Mouse (Mus musculus) retina, embryonic 14.5 days (tissue): ENCODE data around the gene Wdpcp.

Experiments used
- DNase-seq: peaks from one replicate; pipeline ENCODE4 v3.0.0-alpha.2; 2015; ENCODE audit warnings: low spot score

Wdpcp gene

DNA sequence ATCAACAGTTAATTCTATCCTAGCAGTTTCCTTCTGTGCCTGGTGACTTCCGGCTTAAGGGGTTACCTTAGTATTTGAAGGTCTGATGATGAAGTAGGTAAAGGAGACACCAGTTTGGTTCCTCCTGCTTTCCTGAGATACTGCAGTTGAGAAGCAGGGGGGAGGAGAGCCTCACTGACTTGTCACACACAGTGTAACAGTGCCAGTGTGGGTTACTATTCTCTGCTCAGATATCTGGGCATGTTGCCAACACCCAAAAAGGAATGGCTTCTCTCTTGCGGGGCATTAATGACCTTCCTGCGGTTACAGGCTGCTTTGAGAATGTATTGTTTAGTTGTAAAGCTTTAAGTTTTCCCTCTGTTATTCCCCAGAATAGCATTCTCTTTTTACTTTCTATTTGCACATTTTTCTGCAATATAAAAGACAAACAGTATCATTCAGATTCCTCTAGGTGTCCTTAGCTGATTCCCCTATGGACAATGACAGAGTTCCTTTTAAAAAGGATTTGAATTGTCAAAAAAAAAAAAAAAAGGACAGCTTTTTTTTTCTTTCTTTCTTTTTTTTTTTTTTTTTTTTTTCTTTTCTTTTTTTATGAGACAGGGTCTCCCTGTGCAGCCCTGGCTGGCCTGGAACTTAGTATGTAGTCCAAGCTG lies 2.5 kb upstream of the Wdpcp start:
- DNase-seq = peak; percentile 25

DNA sequence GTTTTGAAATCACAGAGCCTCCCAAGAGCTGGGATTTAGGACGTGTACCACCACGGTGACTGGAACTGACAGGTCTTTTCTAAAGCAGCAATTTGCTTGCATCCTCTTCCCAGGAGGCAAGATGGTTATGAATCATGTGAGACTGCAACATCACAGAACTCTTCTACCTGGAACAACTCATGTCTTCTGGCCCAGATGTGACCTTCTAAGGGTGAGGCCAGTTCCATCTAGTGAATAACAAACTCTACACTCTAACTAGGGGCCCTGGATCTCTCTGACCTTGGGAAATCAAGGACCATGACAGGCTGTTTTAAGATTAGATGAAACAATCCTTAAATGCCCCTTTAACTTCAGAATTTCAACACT lies 1.9 kb upstream of the Wdpcp start:
- no peak for DNase-seq

DNA sequence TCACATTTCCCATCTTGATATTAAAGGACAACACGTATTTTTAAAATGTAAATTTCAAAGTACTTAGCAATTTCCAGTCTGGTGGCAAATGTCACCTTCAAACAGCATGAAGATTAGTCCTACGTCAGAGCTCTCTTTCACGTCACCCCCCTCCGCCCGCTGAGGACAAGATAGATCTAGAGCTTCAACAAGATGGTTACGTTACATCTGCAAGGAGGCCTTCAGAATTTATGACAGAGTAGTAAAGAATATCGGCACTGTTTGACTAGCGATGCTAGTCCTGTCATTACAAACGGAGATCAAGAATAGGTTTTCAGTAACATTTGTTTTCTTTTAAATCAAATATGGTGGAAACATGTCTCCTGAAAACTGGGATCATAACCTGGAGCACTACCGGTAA lies 1.1 kb upstream of the Wdpcp start:
- peak; percentile 24 for DNase-seq

DNA sequence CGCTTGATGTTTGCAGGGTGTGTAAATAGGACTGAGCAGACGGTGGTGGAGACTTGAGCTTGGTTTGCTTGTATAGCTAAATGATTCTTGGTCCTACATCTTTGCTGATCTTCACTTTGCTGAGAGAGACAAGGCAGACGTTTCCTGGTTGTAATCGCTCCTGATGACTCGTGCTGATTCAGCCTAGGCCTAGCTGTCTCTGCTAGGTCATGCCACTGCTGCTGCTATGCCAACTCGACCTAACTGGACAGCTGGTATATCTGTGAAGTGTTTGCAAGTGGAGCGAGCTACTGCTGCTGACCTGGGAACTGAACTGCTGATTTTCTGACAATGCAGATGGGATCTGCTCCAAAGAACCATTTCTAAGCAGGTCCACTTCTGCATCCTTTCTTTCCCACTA lies 9.4 kb downstream of the Wdpcp start:
- no peak for DNase-seq

DNA sequence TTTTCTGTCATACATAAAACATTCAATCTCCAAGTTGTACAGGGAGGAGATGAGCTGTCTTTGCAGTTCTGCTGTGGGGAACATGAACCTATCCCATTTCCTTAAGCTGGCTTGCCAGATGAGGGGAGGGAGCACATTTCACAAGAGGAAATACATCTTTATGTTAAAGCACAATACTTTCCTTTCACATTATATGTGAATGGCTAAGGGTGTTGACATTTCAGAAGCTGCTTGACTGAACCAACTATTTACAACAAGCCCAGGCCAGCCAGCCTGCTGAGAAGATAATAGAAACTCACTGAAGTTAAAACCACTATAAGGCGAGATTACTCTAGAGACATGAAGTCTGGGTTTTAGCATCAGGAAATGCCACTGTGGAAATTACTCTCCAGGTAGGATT lies 11.3 kb downstream of the Wdpcp start:
- DNase-seq = no peak

DNA sequence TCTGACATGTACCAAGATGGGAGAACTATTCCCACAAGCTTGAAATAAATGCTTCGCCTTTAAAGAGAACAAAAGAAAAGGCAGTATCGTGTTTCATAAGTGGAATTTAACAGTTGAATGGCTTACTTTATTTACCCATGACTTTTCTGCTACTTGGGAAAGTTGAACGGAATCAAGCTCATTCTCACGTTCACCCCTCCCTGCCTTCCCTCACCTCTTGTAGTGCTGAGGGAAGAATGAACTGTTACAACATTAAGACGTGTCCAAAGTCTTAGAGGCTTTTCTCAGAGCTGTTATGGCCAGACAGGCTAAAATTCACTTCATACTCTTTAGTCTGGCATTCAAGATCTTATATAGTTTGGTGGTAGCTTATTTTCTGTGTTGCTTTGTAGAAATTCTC lies 30.5 kb downstream of the Wdpcp start:
- DNase-seq = no peak

DNA sequence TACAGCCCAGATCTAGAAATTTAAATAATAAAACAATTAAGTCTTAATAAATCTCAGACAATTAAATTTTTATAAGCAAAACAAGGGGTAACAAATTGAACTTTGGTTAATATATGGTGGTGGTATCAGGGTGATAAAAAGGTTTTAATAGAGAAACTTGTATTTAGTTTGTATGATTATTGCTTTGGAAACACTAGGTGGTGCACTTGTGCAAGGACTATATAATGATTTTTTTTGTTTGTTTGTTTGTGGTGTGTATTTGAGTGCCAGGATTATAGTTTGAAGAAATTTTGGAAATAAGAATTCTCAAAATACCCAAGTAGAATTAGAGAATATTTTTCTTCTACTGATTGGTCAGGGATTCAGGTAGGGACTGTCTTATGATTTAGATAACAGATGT lies 43.9 kb downstream of the Wdpcp start:
- peak; percentile 8 for DNase-seq

DNA sequence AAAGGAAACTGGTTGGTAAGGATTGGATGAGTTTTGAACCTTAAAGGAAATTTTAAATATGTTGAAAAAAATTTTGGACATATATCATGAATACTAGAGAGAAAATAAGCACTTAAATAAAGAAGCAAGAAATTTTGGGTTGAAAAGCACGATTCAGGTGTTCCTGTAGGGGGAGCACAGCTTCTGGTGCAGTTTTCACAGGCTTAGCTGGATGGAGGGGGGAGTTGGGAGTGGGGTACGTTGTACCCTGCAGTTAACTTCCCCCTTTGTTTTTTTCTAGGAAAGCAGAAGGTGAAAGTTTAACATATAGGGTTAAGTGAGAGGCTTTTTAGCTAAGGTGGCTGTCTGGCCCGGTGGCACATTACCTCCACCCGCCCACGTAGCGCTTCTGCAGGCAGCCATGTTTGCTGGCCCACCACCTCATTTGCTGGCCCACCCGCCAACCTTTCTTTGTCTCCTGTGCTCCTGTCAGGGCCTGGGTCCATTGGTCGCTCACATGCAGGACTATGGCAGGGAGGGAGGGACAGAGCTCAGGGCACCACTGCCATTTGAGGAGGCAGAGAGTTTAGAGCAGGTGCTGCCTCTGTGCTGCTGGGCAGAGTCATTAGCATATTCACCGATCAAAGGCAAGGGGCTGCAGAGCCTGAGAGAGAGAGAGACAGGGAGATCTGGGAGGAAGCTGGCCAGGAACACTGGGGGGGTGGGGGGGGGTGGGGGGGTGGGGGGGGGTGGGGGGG lies 62.3 kb downstream of the Wdpcp start:
- no peak for DNase-seq

DNA sequence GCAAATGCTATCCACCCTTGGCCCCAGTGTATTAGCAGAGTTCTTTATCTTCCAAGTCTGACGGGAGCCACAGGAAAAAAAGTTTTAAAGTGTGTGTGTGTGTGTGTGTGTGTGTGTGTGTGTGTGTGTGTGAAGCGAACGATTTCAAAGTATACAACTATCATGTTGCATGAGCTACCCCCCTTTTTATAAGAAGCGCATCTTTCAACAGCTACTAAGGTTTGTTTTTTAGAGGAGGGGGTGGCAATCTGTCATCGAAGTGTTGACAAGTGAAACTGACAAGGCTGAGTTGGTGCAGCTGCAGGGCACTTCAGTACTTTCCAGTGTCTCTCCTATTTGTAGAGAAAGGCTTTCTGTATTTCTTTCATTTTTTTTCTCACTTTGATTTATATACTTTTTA lies 66.3 kb downstream of the Wdpcp start:
- no peak for DNase-seq

DNA sequence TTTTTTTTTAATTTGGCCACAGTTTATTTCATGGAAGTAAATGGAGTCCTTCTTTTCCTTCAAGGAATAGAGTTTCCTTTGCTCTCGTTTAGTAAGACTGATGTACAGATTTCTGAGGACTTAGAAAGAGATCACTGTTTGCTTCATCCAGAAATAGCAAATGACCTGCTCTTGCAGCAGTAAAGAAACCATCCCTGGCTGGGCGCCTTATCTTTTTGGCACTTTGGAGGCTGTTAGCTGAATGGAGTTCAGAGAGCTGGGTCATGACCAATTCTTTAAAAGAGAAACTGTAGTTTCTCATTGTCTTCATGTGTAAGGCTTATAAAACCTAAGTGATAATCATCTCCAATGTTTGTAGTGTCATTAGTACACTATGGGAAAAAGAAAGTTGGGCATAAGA lies 67.5 kb downstream of the Wdpcp start:
- no peak for DNase-seq

DNA sequence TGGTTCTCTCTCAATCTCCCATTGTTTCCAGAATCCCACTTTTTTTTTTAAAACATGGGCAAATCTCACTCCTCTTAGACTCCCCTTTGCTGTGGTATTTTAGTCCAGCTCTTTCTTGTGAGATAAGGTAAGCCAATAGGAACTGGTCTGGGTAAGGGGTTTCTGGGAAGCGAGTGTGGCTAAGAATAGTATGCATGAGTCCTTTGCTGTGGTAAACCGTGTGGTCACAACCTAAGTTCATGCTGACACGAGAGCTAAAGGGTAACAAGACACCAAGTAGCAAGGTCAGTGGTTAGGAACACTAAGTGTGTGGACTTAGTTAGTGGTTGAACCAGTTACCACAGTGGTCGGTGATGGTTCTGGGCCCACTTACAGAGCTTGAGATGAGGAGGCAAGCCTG lies 72.2 kb downstream of the Wdpcp start:
- no peak for DNase-seq

DNA sequence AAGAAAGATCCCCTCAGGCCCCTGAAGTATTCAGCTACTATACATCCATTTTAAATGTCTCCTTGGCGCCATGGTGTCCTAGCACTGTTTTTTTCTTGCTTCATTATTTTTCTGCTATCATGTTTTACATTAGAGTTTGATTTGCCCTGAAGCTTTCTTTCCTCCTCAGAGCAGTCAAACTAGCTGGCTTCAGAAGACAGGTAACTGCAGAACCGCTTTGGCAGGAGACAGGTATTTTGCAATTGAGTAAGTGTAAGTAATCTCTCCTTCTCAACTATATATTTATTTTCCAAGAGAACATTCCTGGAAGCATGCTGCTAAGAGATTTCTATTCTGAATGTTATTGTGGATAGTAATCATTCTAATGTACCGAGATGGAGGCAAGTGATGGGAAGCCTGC lies 74.1 kb downstream of the Wdpcp start:
- no peak for DNase-seq

DNA sequence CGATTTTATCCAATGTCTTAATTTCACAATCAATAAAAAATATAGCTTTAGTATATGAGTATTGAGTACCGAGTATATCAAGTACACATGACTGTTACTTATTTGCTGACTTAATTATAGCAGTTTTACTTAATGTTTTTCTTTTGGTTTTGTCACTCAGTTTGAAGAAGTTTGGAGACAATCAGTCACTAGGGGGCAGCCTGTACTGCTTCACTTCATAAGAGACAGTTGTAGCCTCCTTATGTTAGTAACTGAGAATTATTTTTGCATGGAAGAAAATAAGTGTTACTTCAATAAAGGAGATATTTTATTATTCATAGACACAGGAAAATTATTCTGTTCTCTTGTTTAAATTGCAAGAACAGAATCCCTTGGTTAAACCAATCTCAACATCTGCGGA lies 87.0 kb downstream of the Wdpcp start:
- DNase-seq = peak; percentile 73

DNA sequence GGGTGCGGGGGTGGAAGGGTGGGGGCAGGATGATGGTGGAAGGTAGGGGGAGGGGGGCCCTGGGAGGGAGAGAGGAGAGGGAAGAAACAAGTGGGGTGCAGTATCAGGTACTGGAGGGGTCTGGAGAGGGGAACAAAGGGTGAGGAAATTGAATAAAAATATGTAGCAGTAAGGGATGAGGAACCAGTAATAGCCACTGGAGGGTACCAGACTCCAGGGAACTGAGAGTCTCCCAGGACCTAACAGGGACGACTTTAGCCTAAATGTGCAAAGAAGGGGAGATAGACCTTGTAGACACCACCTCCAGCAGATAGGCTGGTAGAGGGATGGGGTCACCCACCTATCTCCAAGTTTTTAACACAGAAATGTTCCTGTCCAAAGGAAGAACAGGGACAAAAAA lies 105.0 kb downstream of the Wdpcp start:
- no peak for DNase-seq

DNA sequence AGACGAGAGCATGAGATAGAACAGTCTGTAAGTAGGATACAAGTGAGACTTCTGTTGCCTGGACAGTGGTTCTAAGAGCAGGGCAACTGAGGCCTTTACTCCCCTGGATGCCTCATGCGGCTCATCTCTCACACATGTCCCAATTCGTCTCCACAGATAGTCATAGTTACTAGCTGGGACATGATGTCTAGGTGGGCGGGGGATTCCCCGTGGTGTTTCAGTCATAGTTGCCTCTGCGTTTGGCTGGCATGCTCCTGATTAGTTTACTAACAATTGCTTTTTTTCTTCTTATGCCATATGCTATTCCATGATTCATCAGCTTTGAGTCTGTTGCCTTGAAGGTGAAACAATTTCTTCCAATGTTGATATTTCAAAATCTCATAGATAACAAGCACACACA lies 116.4 kb downstream of the Wdpcp start:
- DNase-seq = no peak

DNA sequence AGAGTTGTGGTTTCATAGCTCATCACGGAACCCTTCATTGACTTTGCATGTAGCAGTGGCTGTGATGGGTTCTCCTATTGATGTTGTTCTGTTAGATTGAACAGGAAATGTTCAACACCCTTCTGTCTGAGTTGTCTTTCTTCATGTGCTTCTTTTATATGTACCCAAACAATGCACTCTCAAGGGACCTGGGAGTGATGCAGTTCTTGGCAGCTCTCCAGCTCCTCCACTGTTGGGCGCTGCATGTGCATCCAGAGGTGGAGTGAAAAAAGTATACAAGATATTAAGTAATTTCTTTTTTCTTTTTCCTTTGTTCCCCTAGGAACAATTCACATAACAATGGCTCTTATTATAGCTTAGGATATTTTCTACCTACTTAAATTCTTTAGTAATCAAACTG lies 118.7 kb downstream of the Wdpcp start:
- DNase-seq = no peak

DNA sequence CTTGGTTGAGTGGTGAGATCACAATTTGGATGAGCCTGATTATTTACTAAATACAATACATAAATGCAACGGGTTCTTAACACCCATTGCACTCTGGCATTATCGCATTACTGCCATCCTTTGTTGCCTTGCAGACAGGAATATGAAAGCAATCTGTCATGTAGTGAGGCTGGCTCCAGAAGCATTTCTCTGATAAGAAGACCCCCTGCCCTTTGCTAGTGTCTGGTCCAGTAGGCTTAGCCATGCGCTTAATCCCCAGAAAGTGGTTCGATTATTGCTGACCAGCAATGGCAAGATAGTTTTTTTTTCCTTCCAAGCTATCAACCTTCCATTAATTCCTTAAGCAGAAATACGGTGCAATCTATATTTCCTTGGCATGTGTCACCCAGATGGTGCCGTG lies 122.1 kb downstream of the Wdpcp start:
- no peak for DNase-seq

DNA sequence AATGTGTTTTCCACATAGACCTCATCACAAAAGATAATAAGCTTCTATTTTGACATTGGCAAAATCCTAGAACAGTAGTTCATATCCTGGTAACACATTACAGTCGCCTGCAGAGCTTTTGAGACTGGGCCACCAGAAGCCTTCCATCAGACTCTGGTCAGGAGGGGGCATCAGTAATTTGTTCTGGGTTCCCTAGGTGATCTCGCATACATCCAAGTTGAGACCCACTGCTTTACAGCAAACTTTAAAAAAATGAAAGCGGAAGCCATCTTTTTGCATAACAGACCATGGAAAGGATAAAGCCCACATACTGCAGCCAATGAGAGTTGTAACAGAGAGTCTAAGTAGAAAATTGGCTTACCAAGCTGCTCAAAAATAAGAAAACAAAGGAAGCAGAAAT lies 125.6 kb downstream of the Wdpcp start:
- no peak for DNase-seq

DNA sequence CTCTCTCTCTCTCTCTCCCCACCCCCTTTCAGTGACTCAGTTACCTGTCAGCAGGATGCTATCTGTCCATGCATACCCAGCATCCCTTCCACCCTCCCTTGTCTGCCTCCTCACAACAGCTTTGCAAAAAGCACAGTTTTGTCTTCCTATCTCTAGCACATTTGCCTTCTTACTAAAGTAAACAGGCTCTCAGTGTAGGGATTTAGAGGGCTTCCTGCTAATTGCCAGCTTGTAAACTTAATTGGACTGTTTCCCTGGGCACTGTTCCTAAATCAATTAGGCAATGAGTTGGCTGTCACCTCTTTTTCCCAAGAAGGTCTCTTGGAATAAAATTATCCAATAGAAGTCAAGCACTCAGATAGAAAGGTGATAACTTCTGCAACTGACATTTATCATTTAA lies 141.5 kb downstream of the Wdpcp start:
- no peak for DNase-seq

DNA sequence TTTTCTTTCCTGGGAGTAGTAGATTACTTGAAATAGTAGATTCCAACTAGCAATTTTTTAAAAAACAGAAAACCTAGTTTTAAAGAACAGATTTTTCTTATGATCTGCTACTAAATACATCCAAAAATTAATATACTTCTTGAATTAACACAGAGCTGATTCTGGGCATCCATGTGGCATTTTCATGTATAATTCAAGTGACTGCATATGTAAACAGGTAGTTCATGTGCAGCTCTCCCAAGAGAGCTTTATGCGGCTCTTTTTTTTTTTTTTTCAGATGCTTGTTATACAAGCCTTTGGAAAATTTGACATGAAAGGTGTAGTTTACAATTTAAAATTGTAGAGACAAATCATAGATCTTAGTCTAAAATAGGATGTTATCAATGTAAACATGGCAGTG lies 142.0 kb downstream of the Wdpcp start:
- DNase-seq = no peak

DNA sequence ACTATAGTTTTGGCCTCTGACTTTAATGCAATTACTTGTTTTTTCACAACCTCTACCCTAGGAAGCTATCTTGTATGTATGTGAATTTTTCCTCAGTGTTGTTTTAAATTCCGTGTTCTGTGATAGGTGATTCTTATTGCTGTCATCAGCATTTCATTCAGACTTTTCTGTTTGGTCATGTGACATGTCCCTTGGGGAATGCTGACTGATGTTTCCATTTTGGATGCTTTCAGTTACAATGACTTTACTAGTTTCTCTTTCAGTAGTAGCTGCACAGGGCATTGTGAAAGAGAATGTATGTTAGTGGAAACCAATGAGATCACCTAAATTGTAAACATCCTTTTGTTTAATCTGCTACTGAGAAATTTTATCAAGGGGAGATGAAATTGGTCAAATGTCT lies 154.3 kb downstream of the Wdpcp start:
- no peak for DNase-seq

DNA sequence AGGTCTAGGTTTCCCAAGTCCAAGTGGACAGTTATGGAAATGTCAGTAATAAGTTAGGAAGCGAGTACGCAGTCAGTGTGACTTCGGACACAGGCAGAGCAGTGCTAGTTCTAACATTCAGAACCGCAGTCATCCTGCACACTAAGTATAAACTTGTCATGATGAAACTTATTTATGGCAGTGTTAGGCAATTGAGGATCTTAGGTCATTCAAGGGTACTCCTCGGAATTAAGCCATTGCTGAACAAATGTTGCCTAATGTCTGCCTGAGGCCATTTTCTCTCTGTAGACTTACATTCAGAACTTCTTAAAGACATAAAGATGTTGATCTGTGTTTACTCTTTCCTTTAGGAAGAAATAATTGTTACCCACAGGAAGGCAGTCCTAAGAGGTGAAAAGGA lies 157.0 kb downstream of the Wdpcp start:
- no peak for DNase-seq

DNA sequence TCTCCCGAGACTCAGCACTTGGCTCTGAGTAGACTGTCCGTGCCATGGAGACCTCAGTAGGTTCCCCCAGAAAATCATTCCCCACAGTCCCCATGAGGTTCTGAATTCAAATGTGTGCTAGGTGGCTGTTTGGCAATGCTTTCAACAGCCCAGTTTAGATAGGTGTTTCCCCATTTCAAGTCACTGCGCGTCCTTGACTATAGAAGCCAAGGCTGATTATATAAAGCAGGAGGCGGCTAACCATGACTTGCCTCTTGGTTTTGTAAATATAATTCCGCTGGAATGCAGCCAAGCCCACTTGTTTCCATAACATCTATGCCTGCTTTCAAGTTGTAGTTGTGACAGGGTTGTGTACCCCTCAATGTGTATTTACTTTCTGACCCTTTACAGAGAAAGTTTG lies 157.9 kb downstream of the Wdpcp start:
- DNase-seq = no peak

DNA sequence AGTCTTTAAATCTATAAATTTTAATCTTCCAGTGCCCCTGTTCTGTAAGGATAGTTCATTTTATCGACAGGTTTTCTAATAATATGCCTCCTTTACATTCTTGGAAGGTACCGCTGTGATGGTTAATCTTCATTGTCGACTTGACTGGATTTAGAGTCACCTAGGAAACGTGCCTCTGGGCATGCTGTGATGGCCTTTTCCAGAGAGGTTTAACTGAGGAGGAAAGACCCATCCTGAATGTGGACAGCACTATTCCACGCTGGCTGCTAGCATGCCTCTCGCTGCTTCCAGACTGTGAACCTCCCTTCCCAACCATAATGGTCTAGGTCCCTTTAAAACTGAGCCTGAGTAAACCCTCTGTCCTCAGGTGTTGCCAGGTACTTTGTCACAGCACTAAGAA lies 163.2 kb downstream of the Wdpcp start:
- no peak for DNase-seq
